Mouse (Mus musculus) left cerebral cortex, adult 9 months (tissue): ENCODE measurements around the gene Slc22a15.

Experiments used
- DNase-seq, 2 experiments: peaks; one replicate each; pipeline ENCODE4 v3.0.0; 2022; ENCODE audit warnings: low spot score in 2 of 2

Slc22a15 gene

GRCm38 (mm10) chr3:101811931-101812330, 112.3 kb downstream of the Slc22a15 start:
- no peak for DNase-seq

- DNase-seq, result no peak
Observed at GRCm38 (mm10) chr3:101807646-101808045, 116.6 kb downstream of the Slc22a15 start.

- DNase-seq, result no peak
Observed at GRCm38 (mm10) chr3:101806941-101807340, 117.3 kb downstream of the Slc22a15 start.

GRCm38 (mm10) chr3:101806149-101806548, 118.1 kb downstream of the Slc22a15 start:
- peak; percentile 49 to 95 for DNase-seq
